In the genomic region with DNA sequence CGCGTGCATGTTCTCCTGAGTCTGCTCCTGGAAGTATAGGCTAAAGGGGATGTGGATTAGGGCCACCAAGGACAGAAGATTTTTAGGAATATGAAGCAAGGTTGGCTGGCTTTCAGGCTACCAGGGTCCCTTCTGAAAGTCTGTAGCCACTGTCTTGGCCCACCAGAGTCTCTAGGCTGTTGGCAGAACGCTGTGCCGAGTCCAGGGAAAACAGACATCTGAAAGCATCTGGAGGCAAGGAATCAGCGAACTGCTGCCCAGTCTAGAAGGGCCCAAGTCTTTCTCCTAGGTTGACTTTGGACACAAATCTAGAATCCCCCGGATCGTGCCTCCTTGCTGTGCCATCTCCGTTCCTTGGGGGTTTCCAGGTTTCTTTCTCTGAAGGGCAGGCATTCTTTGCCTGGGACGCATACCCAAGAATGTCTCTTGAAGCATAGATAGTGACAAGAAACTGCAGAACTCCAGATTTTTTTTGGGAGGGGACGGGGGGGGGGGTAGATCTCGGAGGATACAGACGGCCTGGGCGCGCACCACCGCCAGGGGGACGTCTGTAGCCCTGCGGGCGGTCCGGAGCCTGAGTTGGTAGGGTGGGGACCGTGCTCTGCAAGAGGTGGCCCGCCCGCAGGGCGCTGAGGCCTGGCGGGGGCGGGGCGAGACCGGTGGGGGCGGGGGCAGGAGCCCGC, we compare ENCODE assay signal across 9 mouse cellular contexts. TPM values are rescaled to one million over a fixed set of nuclear protein-coding genes. Genes with fewer than 3 reads are reported as not detected.
A peak's percentile ranks its signal among the peaks of the same experiment; 100 is the strongest.
DNase-seq lines count a peak whose midpoint lies in the region; ATAC-seq lines count a peak whose summit lies in the region.
"Had no signal": no experiment of that assay in that cellular context is flagged by ENCODE, and none has a peak within 500 bp of the region (broad histone marks: within the 10 kb centered on the region; RNA-seq: fewer than 3 reads in every experiment).

No protein-coding gene starts in this region.

- H3K36me3 ChIP-seq in forebrain, embryonic 11.5 days (ENCODE audit: control insufficient read depth, insufficient read depth, low read length): no peaks in the 10 kb centered on the region
- H3K36me3 ChIP-seq in limb, embryonic 11.5 days (ENCODE audit: control insufficient read depth, insufficient read depth, low read length): no peaks in the 10 kb centered on the region
- H3K36me3 ChIP-seq in midbrain, embryonic 10.5 days: no peaks in the 10 kb centered on the region
- H3K36me3 ChIP-seq in stomach, embryonic 16.5 days (ENCODE audit: control insufficient read depth, insufficient read depth, low read length): no peaks in the 10 kb centered on the region

- intact Hi-C loops in heart, postnatal 36 days (cut with DNase I): loop anchor here (2.0 kb wide), 2 partner anchors 32 to 36 kb away; no protein-coding TSS in a partner anchor
- intact Hi-C loops in left cerebral cortex, postnatal 36 days (cut with DNase I): no loop called here

- ATAC-seq in forebrain, embryonic 11.5 days (replicated peaks; ENCODE audit: low FRiP score): peak; percentile 69
- ATAC-seq in limb, embryonic 11.5 days (ENCODE audit: insufficient number of reproducible peaks, low FRiP score, low TSS enrichment, low read depth): peak; percentile 78
- ATAC-seq in stomach, embryonic 16.5 days (ENCODE audit: insufficient read depth, low FRiP score): peak; percentile 89

- peak overlapping the region; percentile 86 for H3K9ac ChIP-seq in forebrain, embryonic 11.5 days (ENCODE audit: low read length)
- H3K9ac ChIP-seq in limb, embryonic 11.5 days (ENCODE audit: low read length): peak overlapping the region; percentile 81
- H3K9ac ChIP-seq in stomach, embryonic 16.5 days (ENCODE audit: low read length): peak overlapping the region; percentile 84

- WGBS in forebrain, embryonic 11.5 days: 11% methylated on average over 21 of the region's 29 CpGs
- 10% methylated on average over 18 of the region's 29 CpGs for whole genome bisulfite sequencing in limb, embryonic 11.5 days
- WGBS in midbrain, embryonic 10.5 days: 8% methylated on average over 23 of the region's 29 CpGs
- WGBS in stomach, embryonic 16.5 days: 12% methylated on average over 22 of the region's 29 CpGs

- peaks cover 2% of the 10 kb centered on the region; the same call in 1 of the 2 replicates for H3K4me1 ChIP-seq in forebrain, embryonic 11.5 days (replicated peaks; ENCODE audit: control insufficient read depth, insufficient read depth, low read length)
- H3K4me1 ChIP-seq in limb, embryonic 11.5 days (ENCODE audit: control insufficient read depth, insufficient read depth, low read length): peaks cover 4% of the 10 kb centered on the region; the same call in 1 of the 2 replicates
- peaks cover 28% of the 10 kb centered on the region for H3K4me1 ChIP-seq in midbrain, embryonic 10.5 days
- peaks cover 7% of the 10 kb centered on the region; the same call in 1 of the 2 replicates for H3K4me1 ChIP-seq in stomach, embryonic 16.5 days (ENCODE audit: control insufficient read depth, insufficient read depth, low read length)

- peak overlapping the region; percentile 86 for H3K4me2 ChIP-seq in forebrain, embryonic 11.5 days (ENCODE audit: low read depth, low read length, severe bottlenecking)
- H3K4me2 ChIP-seq in limb, embryonic 11.5 days (ENCODE audit: low read depth, severe bottlenecking): peak overlapping the region; percentile 77
- H3K4me2 ChIP-seq in stomach, embryonic 16.5 days (ENCODE audit: low read depth, low read length): peak overlapping the region; percentile 89

- H3K27ac ChIP-seq in forebrain, embryonic 11.5 days (ENCODE audit: low read depth, low read length): peak overlapping the region; percentile 59; the same call in 1 of the 2 replicates
- no peak overlapping the region; the same call in 1 of the 2 replicates for H3K27ac ChIP-seq in limb, embryonic 11.5 days (replicated peaks; ENCODE audit: low read depth, low read length)
- peak overlapping the region; percentile 93 for H3K27ac ChIP-seq in midbrain, embryonic 10.5 days (replicated peaks)
- H3K27ac ChIP-seq in stomach, embryonic 16.5 days (ENCODE audit: low read length): peak overlapping the region; percentile 58

- H3K9me3 ChIP-seq in forebrain, embryonic 11.5 days (ENCODE audit: control insufficient read depth, low read length): no peaks in the 10 kb centered on the region; the same call in 1 of the 2 replicates
- no peaks in the 10 kb centered on the region for H3K9me3 ChIP-seq in limb, embryonic 11.5 days (ENCODE audit: control insufficient read depth, low read length)
- peaks cover 7% of the 10 kb centered on the region; the same call in 1 of the 2 replicates for H3K9me3 ChIP-seq in midbrain, embryonic 10.5 days (replicated peaks)
- no peaks in the 10 kb centered on the region for H3K9me3 ChIP-seq in stomach, embryonic 16.5 days (replicated peaks; ENCODE audit: control insufficient read depth, low read length)

- H3K27me3 ChIP-seq in forebrain, embryonic 11.5 days (ENCODE audit: control insufficient read depth, insufficient read depth, low read length): no peaks in the 10 kb centered on the region
- H3K27me3 ChIP-seq in limb, embryonic 11.5 days (ENCODE audit: control insufficient read depth, insufficient read depth, low read length): no peaks in the 10 kb centered on the region
- peaks cover 7% of the 10 kb centered on the region for H3K27me3 ChIP-seq in midbrain, embryonic 10.5 days (ENCODE audit: low read depth, poor library complexity, severe bottlenecking)
- no peaks in the 10 kb centered on the region for H3K27me3 ChIP-seq in stomach, embryonic 16.5 days (ENCODE audit: control insufficient read depth, insufficient read depth, low read length)

- peak; percentile 72 for DNase-seq in urinary bladder, postnatal 14 days (ENCODE audit: low spot score)
- DNase-seq in urinary bladder, postnatal 10 days (ENCODE audit: low spot score): no peak
- peak; percentile 79 for DNase-seq in forebrain, embryonic 11.5 days (ENCODE audit: low spot score)
- DNase-seq in heart, postnatal 36 days: peak; percentile 73 to 77
- DNase-seq in limb, embryonic 11.5 days (ENCODE audit: low spot score): peak; percentile 74
- peak; percentile 68 for DNase-seq in midbrain, embryonic 10.5 days (ENCODE audit: low spot score)
- no peak for DNase-seq in left cerebral cortex, postnatal 36 days (ENCODE audit: low spot score in 2 of 2)

- H3K4me3 ChIP-seq in forebrain, embryonic 11.5 days (ENCODE audit: low read depth, low read length): peak overlapping the region; percentile 72
- peak overlapping the region; percentile 54 for H3K4me3 ChIP-seq in limb, embryonic 11.5 days (ENCODE audit: low read depth, low read length)
- H3K4me3 ChIP-seq in midbrain, embryonic 10.5 days: peak overlapping the region; percentile 64
- H3K4me3 ChIP-seq in stomach, embryonic 16.5 days (replicated peaks; ENCODE audit: low read length): peak overlapping the region; percentile 82

RNA-seq across cellular contexts. Expression of gene Adamts7, which starts 0.5 kb away (rescaled TPM):
- 21.5 and 22.2 TPM in 2 replicates for polyA plus RNA-seq in forebrain, embryonic 11.5 days (2014; fragmentation: Nextera tagmentation; extraction: Ambion mirVana)
- total RNA-seq in heart, postnatal 36 days (2021): 10 to 100 TPM; 14.4 to 17.7 TPM
- polyA plus RNA-seq in limb, embryonic 11.5 days (2014; fragmentation: Nextera tagmentation; extraction: Ambion mirVana): 12.7 and 14.3 TPM in 2 replicates
- polyA plus RNA-seq in midbrain, embryonic 10.5 days (2016; fragmentation: Nextera tagmentation; extraction: Ambion mirVana): 16.7 and 21.0 TPM in 2 replicates
- 15.2 and 17.3 TPM in 2 replicates for polyA plus RNA-seq in stomach, embryonic 16.5 days (2015; fragmentation: Nextera tagmentation; extraction: Ambion mirVana)
- total RNA-seq in left cerebral cortex, postnatal 36 days (2021): under 1 TPM; 0.30 to 0.43 TPM
- total RNA-seq: neutrophil, adult 5-6 weeks had no signal

RNA-seq across cellular contexts. Expression of gene Morf4l1, which starts 47.8 kb away (rescaled TPM):
- polyA plus RNA-seq in forebrain, embryonic 11.5 days (2014; fragmentation: Nextera tagmentation; extraction: Ambion mirVana): 484 and 515 TPM in 2 replicates
- total RNA-seq in heart, postnatal 36 days (2021): 100 to 1,000 TPM; 254 to 268 TPM
- polyA plus RNA-seq in limb, embryonic 11.5 days (2014; fragmentation: Nextera tagmentation; extraction: Ambion mirVana): 470 and 473 TPM in 2 replicates
- polyA plus RNA-seq in midbrain, embryonic 10.5 days (2016; fragmentation: Nextera tagmentation; extraction: Ambion mirVana): 603 and 629 TPM in 2 replicates
- polyA plus RNA-seq in stomach, embryonic 16.5 days (2015; fragmentation: Nextera tagmentation; extraction: Ambion mirVana): 383 and 405 TPM in 2 replicates
- 100 to 1,000 TPM; 412 to 425 TPM for total RNA-seq in left cerebral cortex, postnatal 36 days (2021)

Comparison
In these comparisons a context has a peak if more than half of its experiments do, and no peak if none do; other contexts are left out.
1. DNase-seq: peak in urinary bladder, postnatal 14 days (single experiment), forebrain, embryonic 11.5 days (single experiment), heart, postnatal 36 days (2 of 2), limb, embryonic 11.5 days (single experiment) and midbrain, embryonic 10.5 days (single experiment); none in urinary bladder, postnatal 10 days (single experiment) and left cerebral cortex, postnatal 36 days (0 of 2).
2. Peak in every context shown above with its lines, with median percentiles within 50 percentile points of each other: ATAC-seq, H3K4me2 ChIP-seq, H3K4me3 ChIP-seq and H3K9ac ChIP-seq.